Mouse (Mus musculus): ENCODE measurements around the gene Gps1.
"Not testable (repeated sequence)": the region's sequence is repeated elsewhere in the genome, so short reads cannot be mapped to it uniquely, and the experiment has no call there.

The Gps1 gene

GRCm38 (mm10) chr11:120784064-120784791 lies at the start of gene Gps1, which contains the start of gene Rfng:
Gene Gps1 (plus strand): TSS chr11:120784272.
Gene Rfng (minus strand): TSS chr11:120784207.
- DNase-seq: peak; percentile 84

GRCm38 (mm10) chr11:120736424-120736823 lies 47.6 kb upstream of the Gps1 start:
- DNase-seq: no peak

GRCm38 (mm10) chr11:120740981-120741380 lies 43.1 kb upstream of the Gps1 start:
- DNase-seq: no peak

GRCm38 (mm10) chr11:120744121-120744701 lies 39.9 kb upstream of the Gps1 start:
- peak; percentile 49 for DNase-seq

- DNase-seq: no peak
Observed at GRCm38 (mm10) chr11:120747974-120748373, 36.1 kb upstream of the Gps1 start.

GRCm38 (mm10) chr11:120749430-120749829 lies 34.6 kb upstream of the Gps1 start:
- peak; percentile 70 for DNase-seq

GRCm38 (mm10) chr11:120751606-120752005 lies 32.5 kb upstream of the Gps1 start:
- DNase-seq: no peak

- DNase-seq: no peak
Observed at GRCm38 (mm10) chr11:120760236-120760635, 23.8 kb upstream of the Gps1 start.

GRCm38 (mm10) chr11:120761811-120762671 lies 22.0 kb upstream of the Gps1 start:
- no peak for DNase-seq

- DNase-seq: not testable (repeated sequence)
Observed at GRCm38 (mm10) chr11:120762672-120763041, 21.4 kb upstream of the Gps1 start, which contains the start of gene Hmga1b. Gene Hmga1b (plus strand): TSS chr11:120762794.

- DNase-seq: not testable (repeated sequence)
Observed at GRCm38 (mm10) chr11:120763121-120763999, 20.7 kb upstream of the Gps1 start.

GRCm38 (mm10) chr11:120767023-120767422 lies 17.0 kb upstream of the Gps1 start:
- DNase-seq: not testable (repeated sequence)

- DNase-seq: no peak
Observed at GRCm38 (mm10) chr11:120768206-120768605, 15.9 kb upstream of the Gps1 start.

GRCm38 (mm10) chr11:120772749-120773148 lies 11.3 kb upstream of the Gps1 start:
- no peak for DNase-seq

- no peak for DNase-seq
Observed at GRCm38 (mm10) chr11:120773463-120774190, 10.4 kb upstream of the Gps1 start.

GRCm38 (mm10) chr11:120775774-120776469 lies 8.2 kb upstream of the Gps1 start:
- DNase-seq: peak; percentile 99

GRCm38 (mm10) chr11:120777123-120777522 lies 6.9 kb upstream of the Gps1 start:
- DNase-seq: no peak

- DNase-seq: no peak
Observed at GRCm38 (mm10) chr11:120779876-120780275, 4.2 kb upstream of the Gps1 start.

- not testable (repeated sequence) for DNase-seq
Observed at GRCm38 (mm10) chr11:120781361-120781760, 2.7 kb upstream of the Gps1 start.

- DNase-seq: no peak
Observed at GRCm38 (mm10) chr11:120783426-120784063, 527 bp upstream of the Gps1 start.
